Mouse (Mus musculus): Measurements from ENCODE around the gene Dnal4.

Dnal4 gene

DNA sequence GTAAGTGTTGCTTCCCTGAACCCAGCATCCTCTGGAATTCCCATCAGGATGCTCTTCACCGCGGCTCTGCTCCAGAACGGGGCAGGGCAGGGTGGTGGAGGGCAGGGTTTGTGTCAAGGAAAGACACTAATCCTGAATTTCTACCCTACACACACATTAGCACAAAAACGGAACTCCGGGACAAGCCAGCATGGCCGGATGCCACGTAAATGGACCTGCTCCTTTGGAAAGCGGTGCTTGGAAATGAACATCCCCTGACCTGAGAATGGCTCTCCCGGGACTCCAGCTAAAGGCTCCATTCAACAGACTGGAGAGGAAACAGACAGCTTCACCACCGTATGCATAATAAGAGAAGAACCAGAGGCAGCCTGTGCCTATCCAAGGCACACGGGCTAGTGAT is 23.1 kb upstream of the Dnal4 start:
- no peak for DNase-seq (ENCODE audit: low read depth, low spot score)

- DNase-seq (ENCODE audit: low read depth, low spot score): no peak
These were observed 20.9 kb upstream of the Dnal4 start for GRCm38 (mm10) chr15:79798591-79798990.

GRCm38 (mm10) chr15:79797680-79798079 is 20.0 kb upstream of the Dnal4 start:
- DNase-seq (ENCODE audit: low read depth, low spot score): no peak

DNA sequence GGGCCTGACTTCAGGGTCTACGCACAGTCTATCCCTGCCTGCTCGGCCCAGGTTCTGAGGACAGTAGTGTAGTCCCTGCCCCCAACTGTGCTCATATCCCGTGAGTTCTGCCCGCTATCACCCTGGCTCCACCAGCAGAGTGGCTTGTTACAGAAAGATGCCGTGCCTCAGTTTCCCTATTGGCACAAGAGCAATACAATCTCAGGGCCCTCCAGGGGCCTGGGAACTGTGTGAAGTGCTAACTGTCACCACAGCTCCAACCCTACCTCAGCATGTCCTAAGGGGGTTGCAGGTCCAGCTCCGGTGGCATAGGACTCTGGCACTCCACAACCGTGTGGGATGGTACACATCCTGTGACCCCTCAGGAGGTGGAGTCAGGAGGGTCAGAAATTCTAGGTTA is 19.4 kb upstream of the Dnal4 start:
- DNase-seq (ENCODE audit: low read depth, low spot score): no peak

GRCm38 (mm10) chr15:79796256-79796655 is 18.6 kb upstream of the Dnal4 start:
- no peak for DNase-seq (ENCODE audit: low read depth, low spot score)

DNA sequence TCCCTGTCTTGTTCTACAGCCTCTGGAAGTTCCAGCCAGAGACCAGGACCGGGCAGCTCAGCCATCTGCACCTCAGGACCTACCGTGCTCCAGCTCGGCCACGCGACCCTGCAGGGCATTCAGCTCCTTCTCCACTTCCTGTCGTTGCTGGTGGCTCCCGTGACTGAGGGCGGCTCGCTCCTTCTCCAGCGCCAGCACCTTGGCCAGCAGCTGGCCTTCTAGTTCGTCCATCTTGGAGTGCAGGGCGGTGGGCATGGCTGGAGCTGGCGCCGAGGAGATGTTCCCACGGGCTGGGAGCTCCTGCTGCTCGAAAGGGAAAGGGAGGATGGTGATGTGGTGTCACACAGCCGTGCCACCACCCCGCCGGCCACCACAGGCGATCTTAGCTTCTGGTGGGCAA is 16.5 kb upstream of the Dnal4 start:
- DNase-seq (ENCODE audit: low read depth, low spot score): no peak

GRCm38 (mm10) chr15:79793076-79793475 is 15.4 kb upstream of the Dnal4 start:
- no peak for DNase-seq (ENCODE audit: low read depth, low spot score)

DNA sequence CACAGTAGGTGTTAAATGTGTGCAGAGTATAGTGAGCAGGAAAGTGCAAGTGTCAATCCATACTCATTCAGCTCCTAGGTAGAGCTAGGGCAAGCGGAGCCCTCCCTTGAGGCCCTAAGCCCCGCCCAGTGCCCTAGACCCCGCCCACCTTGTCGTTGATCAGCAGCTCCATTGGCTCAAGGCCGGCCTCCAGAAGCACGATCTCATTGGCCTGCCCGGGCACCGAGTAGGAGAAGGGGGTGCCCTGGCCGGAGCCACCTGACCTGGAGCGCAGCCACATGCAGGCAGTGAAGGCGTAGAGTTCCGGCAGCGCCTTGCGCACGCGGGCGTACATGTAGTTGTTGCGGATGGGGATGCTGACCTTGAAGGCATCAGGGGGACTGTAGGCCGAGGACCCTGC is 14.8 kb upstream of the Dnal4 start:
- DNase-seq (ENCODE audit: low read depth, low spot score): no peak

GRCm38 (mm10) chr15:79791502-79791901 is 13.9 kb upstream of the Dnal4 start:
- no peak for DNase-seq (ENCODE audit: low read depth, low spot score)

DNA sequence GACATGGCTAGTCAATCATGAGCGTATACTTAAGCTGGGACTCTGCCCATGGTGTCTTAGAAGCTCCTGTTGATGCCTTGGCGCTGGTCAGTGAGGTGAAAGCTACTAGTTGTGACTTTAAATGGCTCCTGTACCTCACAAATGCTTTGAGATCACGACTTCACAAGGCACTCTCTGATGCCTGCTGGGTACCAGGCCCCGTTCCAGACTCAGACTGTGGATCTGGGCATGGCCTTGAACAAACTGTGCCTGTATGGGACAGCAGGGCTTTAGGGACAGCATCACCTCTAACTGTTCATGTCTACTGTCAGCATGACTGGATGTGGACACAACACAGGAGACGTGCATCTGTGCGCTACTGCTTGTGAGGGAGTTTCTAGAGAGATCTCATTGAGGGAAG is 13.3 kb upstream of the Dnal4 start:
- no peak for DNase-seq (ENCODE audit: low read depth, low spot score)

DNA sequence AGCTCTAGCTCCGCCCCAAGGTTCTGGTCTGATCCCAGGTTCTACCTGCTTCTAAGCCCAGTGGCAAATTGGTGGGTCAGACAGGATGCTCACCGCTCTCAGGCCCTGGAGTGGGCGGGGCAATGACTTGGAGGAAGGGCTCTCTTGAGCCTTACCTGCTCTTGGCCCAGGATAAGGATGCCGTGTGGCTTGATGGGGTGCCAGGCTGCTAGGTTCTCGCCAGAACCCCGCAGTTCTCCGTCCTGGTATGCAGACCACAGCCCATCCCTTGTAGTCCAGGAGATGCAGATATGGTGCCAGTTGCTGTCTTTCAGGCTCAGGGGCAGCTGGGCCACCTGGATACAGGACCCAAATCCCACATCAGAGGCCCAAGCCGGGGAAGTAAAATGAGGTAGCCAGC is 12.5 kb upstream of the Dnal4 start:
- DNase-seq (ENCODE audit: low read depth, low spot score): no peak

GRCm38 (mm10) chr15:79787815-79788214 is 10.2 kb upstream of the Dnal4 start:
- DNase-seq (ENCODE audit: low read depth, low spot score): no peak

- no peak for DNase-seq (ENCODE audit: low read depth, low spot score)
These were observed 7.4 kb upstream of the Dnal4 start for GRCm38 (mm10) chr15:79785056-79785455.

DNA sequence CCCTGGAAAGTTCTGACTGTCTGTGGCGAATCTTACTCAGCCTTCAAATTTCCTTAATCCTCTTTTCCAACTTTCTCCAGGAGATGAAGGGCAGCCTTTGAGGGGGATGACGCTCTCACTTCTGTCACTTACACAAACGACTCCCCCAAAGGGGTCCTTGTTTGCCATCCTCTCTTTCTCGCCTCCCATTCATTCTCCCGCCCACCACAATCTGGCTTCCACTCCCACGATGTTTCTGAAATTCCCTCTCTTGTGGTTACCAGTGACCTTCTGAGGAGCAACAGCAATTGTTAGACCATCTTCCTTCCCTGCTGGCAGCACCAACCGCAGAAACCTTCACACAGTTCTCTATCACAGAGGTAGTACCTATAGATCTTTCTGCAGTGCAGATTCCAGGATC is 2.0 kb downstream of the Dnal4 start:
- DNase-seq (ENCODE audit: low read depth, low spot score): no peak

GRCm38 (mm10) chr15:79774117-79775027 is 3.3 kb downstream of the Dnal4 start:
- peak; percentile 92 for DNase-seq (ENCODE audit: low read depth, low spot score)

GRCm38 (mm10) chr15:79770629-79771240 is 6.9 kb downstream of the Dnal4 start:
- no peak for DNase-seq (ENCODE audit: low read depth, low spot score)

GRCm38 (mm10) chr15:79768302-79768701 is 9.3 kb downstream of the Dnal4 start:
- DNase-seq (ENCODE audit: low read depth, low spot score): no peak

- no peak for DNase-seq (ENCODE audit: low read depth, low spot score)
These were observed 10.2 kb downstream of the Dnal4 start for GRCm38 (mm10) chr15:79767327-79767961.

- DNase-seq (ENCODE audit: low read depth, low spot score): no peak
These were observed 11.0 kb downstream of the Dnal4 start for GRCm38 (mm10) chr15:79766586-79767071.

DNA sequence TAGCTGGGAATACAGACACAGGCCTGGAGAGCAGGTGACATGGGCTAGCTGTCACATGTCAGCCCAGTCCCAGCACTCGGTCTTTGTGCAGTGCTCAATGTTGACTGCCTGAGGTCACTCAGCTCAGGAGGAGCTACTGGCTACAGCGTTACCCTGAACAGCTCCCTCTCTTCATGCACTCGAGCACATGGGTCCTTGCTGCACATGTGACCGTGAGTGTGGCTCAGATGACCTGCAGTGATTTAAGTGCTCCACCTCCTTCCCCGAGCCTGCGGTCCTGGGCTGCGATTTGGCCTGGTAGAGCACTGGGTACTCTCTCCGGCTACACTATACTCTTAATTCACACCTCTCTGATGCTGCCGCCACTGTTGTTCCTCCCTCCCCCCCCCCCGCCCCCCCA is 11.5 kb downstream of the Dnal4 start:
- no peak for DNase-seq (ENCODE audit: low read depth, low spot score)

DNA sequence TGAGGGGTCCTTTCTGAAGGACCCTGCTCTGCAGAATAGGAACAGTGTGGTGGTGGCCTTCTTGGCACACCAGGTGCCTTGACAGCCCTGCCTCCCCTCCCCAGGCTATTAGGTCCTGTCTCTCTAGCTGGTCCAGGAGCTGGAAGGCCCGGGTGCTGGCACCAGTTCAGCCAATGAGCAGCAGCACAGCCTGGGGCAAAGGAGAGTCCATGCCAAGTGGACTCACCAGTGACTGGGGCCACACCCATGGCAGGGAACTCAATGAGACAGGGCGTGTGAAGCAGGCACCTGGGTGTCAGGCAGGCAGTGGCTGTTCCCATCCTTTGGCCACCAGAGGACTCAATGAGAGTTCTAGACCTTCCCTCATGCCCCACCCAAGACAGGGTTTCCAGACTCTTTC is 12.3 kb downstream of the Dnal4 start:
- no peak for DNase-seq (ENCODE audit: low read depth, low spot score)

GRCm38 (mm10) chr15:79764539-79765267 is 12.9 kb downstream of the Dnal4 start:
- DNase-seq (ENCODE audit: low read depth, low spot score): no peak
